Mouse (Mus musculus): ENCODE data around the gene Meaf6. TPM values are rescaled to one million over a fixed set of nuclear protein-coding genes. Genes with fewer than 3 reads are reported as not detected.

The Meaf6 gene
- total RNA-seq (2021) = 10 to 100 TPM; 22.6 to 24.5 TPM
- long read RNA-seq, experiment 1, full-length matches to known transcripts = 32 of 38 reads
- long read RNA-seq, experiment 1, partial matches to known transcripts = 0 of 38 reads
- long read RNA-seq, experiment 1, other reads (novel, unspliced or antisense) = 6 of 38 reads
- long read RNA-seq, experiment 2, full-length matches to known transcripts = 22 of 29 reads
- long read RNA-seq, experiment 2, partial matches to known transcripts = 1 of 29 reads
- long read RNA-seq, experiment 2, other reads (novel, unspliced or antisense) = 6 of 29 reads

DNA sequence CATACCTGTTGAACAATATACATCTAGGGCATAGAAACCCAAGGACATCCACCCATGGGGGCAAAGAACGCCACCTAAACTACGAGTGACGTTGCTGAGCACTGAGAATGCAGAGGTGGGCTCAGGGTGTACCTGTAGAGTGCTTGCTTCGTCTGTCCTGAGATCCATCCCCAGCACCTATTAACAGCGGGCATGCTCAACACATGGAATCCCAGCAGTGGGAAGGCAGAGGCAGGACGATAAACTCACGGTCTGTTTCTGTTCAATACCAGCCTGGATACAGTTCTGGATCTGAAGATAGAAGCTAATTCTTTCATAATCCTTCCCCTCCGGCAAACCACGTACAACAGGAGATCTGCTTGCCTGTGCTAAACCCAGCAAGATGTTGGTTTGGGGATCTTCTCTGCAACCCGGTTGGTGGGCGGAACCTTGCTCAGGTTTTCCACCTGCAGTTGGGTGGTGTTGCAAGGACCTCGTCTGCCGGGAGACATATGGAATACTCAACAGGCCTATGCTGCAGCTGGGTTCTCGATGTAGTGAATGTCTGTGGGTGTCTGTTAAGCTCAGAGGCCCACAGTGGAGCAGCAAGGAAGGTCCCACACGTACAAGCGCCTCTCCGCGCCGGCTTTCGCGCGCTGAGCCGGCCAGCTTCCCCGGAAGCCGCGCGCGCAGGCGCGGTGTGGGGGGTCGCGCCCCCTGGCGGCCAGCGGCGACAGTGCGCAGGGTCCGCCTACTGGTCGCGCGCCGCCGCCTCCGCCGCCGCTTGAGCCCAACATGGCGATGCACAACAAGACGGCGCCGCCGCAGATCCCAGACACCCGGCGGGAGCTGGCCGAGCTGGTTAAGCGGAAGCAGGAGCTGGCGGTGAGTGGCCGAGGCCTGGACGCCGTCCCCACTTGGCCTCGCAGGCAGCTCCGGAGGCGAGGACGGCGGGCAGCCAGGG is at the start of gene Meaf6:
Meaf6 (plus strand) TSS at position 732 of the 943 bp plus-strand sequence.
- intact Hi-C loops (cut with DNase I) = loop anchor here (2.0 kb wide), 1 partner anchor 18 kb away; the partner anchor contains the start of gene Snip1
- DNase-seq = peak; percentile 97 to 98

DNA sequence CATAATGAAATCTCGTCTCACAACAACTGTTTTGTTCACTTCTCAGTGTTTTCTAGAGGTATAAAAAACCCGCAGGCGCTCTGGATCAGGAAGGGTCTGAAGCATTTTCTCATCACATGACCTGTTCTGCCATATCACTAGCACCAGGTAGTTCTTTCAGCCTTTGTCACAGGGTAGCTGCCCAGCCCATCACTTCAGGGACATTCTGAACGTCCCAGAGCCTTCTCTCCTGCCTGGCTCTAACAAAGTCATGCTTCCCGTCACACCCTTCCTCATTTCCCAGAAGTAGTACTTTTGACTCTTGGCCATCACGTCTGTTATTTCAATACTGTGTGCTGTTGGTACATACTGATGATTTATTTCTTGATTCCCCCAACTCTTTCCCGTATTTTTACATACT is 40.5 kb upstream of the Meaf6 start:
- no peak for DNase-seq
- intact Hi-C loops (cut with DNase I) = no loop called here

DNA sequence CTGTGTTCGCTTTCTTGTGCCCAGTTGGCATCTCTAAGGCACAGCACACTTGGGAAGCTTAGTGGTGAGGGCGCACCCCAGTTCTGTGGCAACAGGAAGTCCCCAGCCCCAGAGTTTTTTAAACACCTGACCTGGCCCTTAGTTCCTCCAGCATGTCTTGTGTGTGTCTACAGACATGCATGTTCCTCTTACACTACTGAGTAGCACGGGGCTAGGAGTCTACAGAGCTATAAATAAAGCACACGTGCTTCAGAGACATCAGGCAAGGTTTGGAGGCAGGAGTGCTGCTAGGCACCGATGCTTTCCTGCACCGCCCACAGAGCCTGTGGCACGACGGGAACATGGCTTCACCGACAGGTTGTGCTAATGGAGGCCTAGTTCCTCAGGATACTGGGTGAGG is 29.5 kb upstream of the Meaf6 start:
- intact Hi-C loops (cut with DNase I) = no loop called here
- no peak for DNase-seq

DNA sequence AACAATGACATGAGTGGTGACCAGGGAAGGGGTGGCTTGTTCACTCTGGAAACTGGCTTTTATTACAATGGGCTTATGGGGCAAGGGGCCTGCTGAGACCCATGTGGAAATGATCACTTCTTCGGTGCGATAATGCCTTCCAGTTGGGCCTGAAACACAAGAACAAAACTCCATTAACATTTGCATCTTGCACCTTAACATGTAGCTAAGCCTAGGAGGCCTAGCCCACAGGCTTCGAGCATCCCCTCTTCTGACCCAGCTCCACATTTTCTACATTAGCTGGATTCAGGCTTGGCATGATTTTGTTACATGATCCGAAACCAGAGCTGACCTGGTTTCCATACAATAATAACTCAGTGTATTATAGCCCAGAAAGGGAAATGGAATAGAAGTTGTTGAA is 28.5 kb upstream of the Meaf6 start:
- intact Hi-C loops (cut with DNase I) = no loop called here
- DNase-seq = no peak

DNA sequence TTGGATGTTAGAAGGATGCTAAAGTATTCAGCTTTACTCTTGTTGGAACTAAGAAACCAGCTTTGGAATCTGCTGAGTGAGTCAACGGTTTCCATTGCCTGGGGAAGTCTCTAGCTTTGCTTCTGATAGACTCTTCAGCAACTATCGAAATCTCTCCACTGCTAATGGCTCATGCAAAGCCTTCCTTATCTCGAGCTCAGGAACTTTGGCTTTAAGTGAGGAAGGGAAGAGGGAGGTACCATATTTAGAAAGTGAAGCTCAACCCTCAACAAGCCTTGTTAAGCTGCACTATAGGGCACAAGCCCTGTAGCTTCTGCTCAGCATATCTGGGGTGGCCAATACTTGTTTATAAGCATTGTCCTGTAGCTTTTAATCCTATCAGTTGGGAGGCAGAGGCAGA is 27.7 kb upstream of the Meaf6 start:
- DNase-seq = no peak
- intact Hi-C loops (cut with DNase I) = no loop called here

DNA sequence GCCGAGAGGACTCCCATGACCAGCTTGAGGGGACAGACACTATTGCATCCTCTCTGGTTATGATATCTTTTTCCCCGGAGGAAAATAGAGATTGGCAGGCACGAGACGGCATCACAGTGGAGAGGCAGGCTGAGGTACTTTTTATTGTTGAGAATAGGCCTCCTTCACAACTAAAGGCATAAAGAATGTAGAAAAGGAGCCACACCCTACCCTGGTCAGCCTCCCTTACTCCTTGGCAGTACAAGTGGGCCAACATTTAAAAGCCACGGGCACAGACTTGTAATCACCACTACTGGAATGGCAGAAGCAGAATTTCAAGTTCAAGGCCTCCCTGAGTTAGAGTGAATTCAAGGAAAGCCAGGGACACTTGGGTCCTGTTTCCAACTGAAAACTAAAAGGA is 26.9 kb upstream of the Meaf6 start:
- intact Hi-C loops (cut with DNase I) = no loop called here
- no peak for DNase-seq

DNA sequence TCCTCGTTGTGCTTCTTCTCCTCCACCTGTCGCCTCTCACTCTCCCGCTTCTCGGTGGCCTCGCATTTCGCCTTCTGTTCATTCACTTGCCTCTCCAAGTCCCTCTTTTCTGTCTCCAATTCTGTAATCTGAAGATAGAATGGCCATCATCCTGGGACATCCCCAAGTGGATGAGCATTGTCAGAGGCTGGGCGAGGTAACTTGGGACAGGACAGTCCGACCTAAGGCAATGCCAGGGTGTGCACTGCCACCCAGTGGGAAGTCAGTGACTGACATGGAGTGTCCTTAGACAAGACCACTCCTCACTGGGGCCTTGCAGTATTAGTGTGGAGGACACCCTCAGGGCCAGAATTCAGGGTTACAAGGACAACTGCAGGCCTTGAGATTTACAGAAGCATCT is 25.9 kb upstream of the Meaf6 start:
- DNase-seq = peak; percentile 57 to 73
- intact Hi-C loops (cut with DNase I) = loop anchor here (1.0 kb wide), 1 partner anchor 116 kb away; no protein-coding TSS in a partner anchor

DNA sequence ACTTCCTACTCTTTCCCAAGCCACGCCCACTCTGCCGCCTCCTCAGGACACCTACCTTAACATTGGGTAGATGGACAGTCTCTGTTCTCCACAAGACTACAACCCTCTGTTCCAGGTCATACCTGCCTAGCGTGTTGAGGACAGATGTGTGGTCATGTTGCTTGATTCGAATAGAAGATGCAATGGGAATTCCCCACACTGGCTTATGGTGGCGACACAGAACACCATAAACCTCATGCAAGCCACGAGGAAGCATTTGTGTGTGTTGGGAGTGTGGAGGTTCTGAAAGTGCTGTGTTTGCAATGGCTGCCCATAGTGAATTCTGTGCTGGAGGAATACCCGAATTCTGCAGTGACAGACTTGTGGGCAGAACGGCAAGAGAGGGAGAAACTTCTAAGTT is 21.1 kb upstream of the Meaf6 start:
- DNase-seq = no peak
- intact Hi-C loops (cut with DNase I) = loop anchor here (10.0 kb wide), 1 partner anchor 209 kb away; the partner anchor contains the start of genes 1110065P20Rik and Yrdc

DNA sequence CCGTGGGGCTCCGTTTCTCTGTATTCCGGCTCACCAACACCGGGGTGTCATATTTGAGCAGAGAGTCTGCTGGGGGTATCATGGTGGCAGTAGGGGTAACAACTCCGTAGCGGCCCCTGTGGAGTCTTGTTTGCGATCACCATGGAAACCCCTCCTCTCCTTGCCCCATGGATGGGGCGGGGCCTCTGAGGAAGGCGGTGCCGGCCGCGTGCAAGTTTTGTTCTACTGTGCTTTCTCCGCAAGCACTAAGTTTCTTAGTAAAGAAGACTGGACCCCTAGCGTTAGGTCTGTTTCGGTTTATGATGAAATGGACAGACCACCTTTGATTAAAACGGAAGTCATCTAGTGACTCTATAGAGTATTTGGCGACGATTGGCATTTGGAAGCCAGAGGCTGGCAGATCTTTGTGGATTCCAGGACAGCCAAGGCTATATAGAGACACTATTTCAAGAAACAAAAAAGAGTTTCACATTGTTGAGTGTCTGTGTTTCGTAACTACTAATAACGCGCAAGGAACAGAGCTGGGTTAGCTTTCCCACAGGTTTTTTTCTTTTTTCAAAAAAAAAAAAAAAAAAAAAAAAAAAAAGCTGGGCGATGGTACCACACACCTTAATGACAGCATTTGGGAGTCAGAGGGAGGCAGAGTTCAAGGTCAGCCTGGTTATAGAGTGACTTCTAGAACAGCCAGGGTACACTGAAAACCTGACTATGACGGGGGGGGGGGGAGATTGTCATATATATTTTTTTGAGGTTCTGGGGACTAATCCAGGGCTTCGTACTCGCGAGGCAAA is 19.2 kb upstream of the Meaf6 start, which contains the start of gene Dnali1:
Dnali1 (minus strand) TSS at position 187 of the 791 bp plus-strand sequence.
- intact Hi-C loops (cut with DNase I) = loop anchor here (2.0 to 10.0 kb wide), 2 partner anchors 19 to 211 kb away; partner anchors contain the start of genes 1110065P20Rik, Meaf6 and Yrdc
- DNase-seq = peak; percentile 53 to 67

DNA sequence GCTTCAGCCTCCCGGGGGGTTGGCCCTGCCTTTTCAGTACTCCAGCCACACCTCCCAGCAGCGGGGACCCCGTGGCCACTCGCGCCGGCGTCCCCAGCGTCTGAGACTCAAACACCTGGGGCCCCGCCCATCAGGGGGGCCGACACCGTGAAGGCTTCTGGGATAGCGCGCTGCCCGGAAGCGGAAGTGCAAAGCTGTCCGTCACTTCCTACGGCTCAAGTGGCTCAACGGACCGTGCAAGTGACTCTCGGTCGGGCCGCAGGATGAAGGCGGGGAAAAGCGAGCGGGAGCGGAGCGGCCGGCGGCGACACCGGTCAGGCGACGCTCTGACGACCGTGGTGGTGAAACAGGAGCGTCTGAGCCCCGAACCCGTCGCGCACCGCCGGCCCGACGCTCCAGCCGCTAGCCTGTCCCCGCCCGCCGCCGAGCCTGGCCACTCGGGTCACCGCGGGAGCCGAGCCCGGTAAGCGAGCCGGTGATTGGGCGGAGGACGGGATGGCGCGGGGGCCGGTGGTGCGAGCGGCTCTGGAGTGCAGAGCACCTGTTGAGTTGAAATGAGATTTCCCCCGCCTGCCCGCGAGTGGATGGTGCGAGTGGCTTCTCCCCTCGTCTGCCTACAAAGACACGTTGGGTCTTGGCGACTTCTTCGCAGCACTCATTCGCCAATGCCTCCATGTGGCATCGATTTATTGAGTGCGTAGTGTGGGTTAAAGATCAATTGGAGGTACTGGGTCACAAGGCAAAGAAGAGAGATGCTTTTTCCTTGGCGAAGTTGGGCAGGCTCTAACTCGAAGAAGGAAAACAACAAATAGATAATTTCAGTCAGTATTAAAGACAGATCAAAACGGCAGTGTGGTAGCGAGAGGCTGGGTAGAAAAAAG is 18.2 kb upstream of the Meaf6 start, which contains the start of gene Snip1:
Snip1 (plus strand) TSS at position 183 of the 881 bp plus-strand sequence.
- intact Hi-C loops (cut with DNase I) = loop anchor here (2.0 to 10.0 kb wide), 2 partner anchors 18 to 212 kb away; partner anchors contain the start of genes 1110065P20Rik, Meaf6 and Yrdc
- peak; percentile 93 to 95 for DNase-seq

DNA sequence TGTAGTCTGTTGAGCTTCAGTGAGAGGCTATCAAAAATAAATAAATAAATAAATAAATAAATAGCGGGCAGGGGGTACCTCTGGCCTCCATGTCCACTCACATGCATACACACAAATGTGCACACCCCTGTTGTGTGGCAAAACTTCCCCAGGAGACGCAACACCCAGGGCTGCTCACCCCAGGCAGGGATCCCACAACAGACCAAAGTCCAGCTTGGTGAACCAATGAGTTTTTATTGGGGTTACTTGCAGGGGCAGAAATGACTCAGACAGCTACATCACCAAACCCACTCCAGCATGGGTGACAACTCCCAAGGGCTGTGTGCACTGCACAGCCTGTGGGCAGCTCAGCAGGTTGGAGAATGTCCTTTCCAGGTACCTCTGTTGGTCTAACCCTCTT is 7.2 kb upstream of the Meaf6 start:
- intact Hi-C loops (cut with DNase I) = no loop called here
- no peak for DNase-seq

DNA sequence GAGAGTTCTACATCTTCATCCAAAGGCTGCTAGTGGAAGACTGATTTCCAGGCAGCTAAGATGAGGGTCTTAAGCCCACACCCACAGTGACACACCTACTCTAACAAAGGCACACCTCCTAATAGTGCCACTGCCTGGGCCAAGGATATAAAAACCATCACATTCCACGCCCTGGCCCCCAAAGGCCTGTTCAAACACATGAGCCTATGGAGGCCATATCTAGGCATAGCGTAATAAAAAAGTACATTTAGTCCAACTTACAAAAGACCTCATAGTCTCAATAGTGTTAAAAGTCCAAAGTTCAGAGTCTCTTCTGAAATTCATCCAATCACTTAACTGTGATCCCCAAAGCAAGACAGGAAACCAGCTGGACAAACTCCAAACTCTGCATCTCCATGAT is 6.2 kb upstream of the Meaf6 start:
- intact Hi-C loops (cut with DNase I) = no loop called here

DNA sequence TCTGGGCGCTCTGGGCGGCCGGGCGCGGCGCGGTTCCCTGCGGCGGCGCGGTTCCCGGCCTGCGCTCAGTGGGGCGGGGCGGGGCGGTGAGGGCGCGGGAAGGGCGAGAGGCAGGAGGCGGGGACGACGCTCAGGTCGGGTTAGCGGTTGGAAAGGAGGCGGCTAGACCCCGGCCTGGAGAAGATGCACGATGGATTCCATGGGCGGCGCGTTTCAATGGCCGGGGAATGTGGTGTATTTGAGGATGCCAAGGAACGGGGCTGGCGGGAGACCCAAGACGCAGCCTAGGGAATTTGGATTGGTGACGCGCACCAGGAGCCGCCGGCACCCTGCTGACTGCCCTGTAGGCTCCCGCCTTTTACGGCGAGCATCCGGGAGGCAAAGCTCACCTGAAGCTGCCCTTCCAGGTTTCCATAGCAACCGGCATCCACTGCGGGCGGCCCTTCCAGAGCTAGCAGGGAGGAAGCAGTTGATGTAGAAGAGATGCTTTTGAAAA is 460 bp downstream of the Meaf6 start:
- intact Hi-C loops (cut with DNase I) = loop anchor here (2.0 kb wide), 1 partner anchor 19 kb away; the partner anchor contains the start of gene Snip1
- DNase-seq = no peak

More for the DNA sequence above, 6.2 kb upstream of the Meaf6 start:
- no peak for DNase-seq

DNA sequence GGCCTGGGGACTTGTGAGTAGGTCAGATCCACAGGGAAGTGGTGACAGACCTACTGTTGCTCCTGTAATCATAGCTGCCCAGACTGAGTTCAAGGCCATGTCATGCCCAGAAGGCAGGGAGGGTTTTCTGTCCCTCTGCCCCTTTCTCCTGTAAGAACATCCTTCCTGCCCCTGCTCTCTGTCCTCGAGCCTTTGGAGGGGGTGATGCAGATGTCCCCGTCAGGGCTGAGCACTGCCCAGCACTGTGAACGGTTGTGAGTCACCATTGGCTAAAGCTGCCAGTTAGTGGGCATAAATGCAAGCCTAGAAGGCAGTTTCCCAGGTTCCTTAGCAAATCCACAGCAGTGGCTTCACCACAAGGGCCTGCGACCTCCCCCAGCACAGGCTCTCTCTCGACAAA is 8.1 kb downstream of the Meaf6 start:
- no peak for DNase-seq

DNA sequence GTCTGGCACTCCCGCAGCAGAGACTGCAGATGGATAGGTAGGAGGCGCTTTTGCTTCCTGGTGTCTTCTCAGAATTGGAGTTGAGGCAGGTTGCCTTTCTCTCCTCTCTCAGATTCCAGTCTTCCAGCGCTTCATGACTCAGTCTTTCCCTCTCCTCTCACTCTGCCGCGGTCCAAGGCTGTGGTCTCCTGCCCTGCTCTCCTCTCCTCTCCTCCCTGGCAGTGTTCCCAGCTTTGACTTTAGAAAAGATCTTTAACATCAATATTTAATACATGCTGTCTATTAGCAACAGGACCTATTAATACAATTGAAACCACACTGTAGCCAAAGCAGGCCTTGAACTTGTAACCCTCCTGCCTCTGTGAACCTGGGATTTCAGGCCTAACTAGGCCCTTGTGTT is 11.1 kb downstream of the Meaf6 start:
- intact Hi-C loops (cut with DNase I) = no loop called here
- DNase-seq = no peak

More for the DNA sequence above, 8.1 kb downstream of the Meaf6 start:
- intact Hi-C loops (cut with DNase I) = no loop called here

DNA sequence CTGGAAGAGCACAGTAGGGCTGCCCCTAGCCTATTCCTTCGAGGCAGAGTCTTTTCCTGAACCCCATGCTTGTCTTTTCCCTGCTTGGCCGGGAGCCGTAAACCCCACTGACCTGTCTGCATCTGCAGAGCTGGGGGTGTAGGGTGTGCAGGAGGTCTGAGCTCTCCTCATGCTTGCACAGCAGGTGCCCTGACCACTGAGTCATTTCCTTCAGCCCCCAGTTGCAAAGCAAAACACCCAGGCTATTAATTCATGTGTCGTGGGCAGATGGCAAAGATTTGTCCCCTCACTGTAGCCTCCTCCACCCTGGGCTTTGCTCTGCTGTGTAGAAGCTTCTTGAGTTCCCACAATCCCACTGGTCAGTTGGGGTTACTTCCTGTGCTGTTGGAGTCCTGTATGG is 12.5 kb downstream of the Meaf6 start:
- intact Hi-C loops (cut with DNase I) = no loop called here
- DNase-seq = no peak

DNA sequence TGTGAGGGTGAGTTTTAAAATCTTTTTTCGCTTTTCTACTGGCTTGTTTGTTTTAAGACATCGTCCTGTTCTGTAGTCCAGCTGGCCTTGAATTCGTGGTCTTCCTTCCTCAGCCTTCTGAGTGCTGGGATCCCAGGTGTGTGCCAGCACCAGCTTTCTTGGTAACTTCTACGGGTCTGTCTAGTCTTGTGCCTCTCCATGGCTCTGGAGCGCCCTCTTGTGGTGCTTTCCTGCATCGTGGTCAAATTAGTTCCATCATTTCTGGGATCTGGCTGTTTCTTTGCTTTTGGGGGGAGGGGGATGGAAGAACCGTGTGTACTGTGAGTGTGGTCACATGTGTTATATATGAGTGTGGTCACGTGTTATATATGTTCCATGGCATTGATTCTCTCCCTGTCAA is 14.5 kb downstream of the Meaf6 start:
- peak; percentile 78 to 88 for DNase-seq
- intact Hi-C loops (cut with DNase I) = no loop called here

DNA sequence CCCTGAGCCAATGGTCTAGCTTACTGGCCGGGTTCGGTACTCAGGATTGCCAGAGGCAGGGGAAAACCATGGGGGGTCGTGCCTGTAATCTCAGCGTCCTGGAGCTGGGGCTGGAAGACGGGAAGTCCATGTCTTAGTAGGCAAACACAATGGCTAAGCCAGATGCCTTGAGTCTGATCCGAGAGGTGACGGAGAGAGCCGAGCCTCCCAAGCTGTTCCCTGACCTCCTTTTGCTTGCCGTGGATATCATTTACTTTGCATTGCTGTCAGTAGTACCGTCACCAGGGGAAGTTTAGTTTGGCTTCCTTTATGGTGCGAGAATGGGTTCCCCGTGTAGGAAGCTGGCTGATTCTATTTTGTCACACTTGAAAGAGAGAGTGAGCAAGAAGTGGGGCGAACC is 16.4 kb downstream of the Meaf6 start:
- DNase-seq = no peak
- intact Hi-C loops (cut with DNase I) = loop anchor here (2.0 kb wide), 1 partner anchor 159 kb away; no protein-coding TSS in a partner anchor

DNA sequence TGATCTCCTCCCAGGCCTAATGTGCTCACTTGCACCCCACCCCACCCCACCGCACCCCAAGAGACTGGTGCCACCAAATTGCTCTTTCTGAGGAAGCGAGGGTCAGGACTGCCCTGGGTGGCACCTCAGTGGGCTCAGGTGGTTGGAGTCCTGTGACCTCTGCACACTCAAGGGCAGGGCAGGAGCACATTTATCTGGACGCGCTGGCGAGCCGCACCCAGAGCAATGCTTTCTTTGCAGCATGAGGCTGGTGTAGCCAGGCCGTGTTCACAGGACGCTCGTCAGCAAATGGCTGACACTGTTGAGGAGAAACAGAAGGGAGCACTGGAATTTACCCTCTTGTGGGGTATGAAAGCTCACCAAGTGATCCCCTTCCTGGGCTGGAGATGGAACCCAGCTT is 20.4 kb downstream of the Meaf6 start:
- DNase-seq = no peak
- intact Hi-C loops (cut with DNase I) = no loop called here

Data from heart, postnatal 14 days (tissue).